Mouse (Mus musculus) ES-Bruce4 (cell line): Measurements from ENCODE around the gene Ttll9. TPM values are rescaled to one million over a fixed set of nuclear protein-coding genes. Genes with fewer than 3 reads are reported as not detected.

Experiments used
- H3K27ac ChIP-seq: 2 replicates; pipeline ENCODE4 v1.5.1; 2012; ENCODE audit warnings: low read length, inconsistent platforms; ENCODE audit not compliant: insufficient read depth
- H3K27me3 ChIP-seq: 2 replicates; pipeline ENCODE4 v1.6.1; 2012; ENCODE audit warnings: mild to moderate bottlenecking, low read length, inconsistent platforms; ENCODE audit not compliant: control insufficient read depth, poor library complexity, insufficient read depth, severe bottlenecking
- H3K36me3 ChIP-seq: 2 replicates; pipeline ENCODE4 v1.6.1; 2012; ENCODE audit warnings: inconsistent platforms, mild to moderate bottlenecking, low read length, moderate library complexity; ENCODE audit not compliant: control insufficient read depth, poor library complexity, insufficient read depth, severe bottlenecking
- H3K4me1 ChIP-seq: one replicate; pipeline ENCODE4 v1.8.1; 2011; ENCODE audit warnings: low read length; ENCODE audit not compliant: control insufficient read depth, insufficient read depth
- H3K4me3 ChIP-seq: 2 replicates; pipeline ENCODE4 v1.5.1; 2011; ENCODE audit warnings: low read depth, mild to moderate bottlenecking, low read length
- H3K9ac ChIP-seq: 2 replicates; pipeline ENCODE4 v1.6.1; 2012; ENCODE audit warnings: low read depth, mild to moderate bottlenecking, inconsistent platforms; ENCODE audit not compliant: poor library complexity, severe bottlenecking
- H3K9me3 ChIP-seq: replicated peaks from 2 replicates; pipeline ENCODE4 v1.6.1; 2012; ENCODE audit warnings: mild to moderate bottlenecking, low read length, inconsistent platforms; ENCODE audit not compliant: control insufficient read depth, poor library complexity, insufficient read depth, severe bottlenecking
- CTCF ChIP-seq: IDR thresholded peaks from one replicate; pipeline ENCODE4 v1.8.1; 2011; ENCODE audit warnings: low read depth, low read length
- EP300 ChIP-seq: IDR thresholded peaks from 2 replicates; pipeline ENCODE4 v1.6.1; 2011; ENCODE audit warnings: low read depth, low read length; ENCODE audit not compliant: insufficient read depth
- POLR2A ChIP-seq: IDR thresholded peaks from one replicate; pipeline ENCODE4 v1.8.1; 2011; ENCODE audit warnings: low read length; ENCODE audit not compliant: insufficient read depth
- polyA plus RNA-seq: library from polyadenylated mRNA; stranded (reverse); fragments of >200 nt; gene quantifications from 2 replicates; pipeline ENCODE4 v1.2.4, GENCODE M21; 2011; ENCODE audit warnings: low read depth; ENCODE audit not compliant: missing spikeins, insufficient read depth, insufficient read length

Ttll9 gene
- polyA plus RNA-seq, 1 experiment: 2.1 TPM

DNA sequence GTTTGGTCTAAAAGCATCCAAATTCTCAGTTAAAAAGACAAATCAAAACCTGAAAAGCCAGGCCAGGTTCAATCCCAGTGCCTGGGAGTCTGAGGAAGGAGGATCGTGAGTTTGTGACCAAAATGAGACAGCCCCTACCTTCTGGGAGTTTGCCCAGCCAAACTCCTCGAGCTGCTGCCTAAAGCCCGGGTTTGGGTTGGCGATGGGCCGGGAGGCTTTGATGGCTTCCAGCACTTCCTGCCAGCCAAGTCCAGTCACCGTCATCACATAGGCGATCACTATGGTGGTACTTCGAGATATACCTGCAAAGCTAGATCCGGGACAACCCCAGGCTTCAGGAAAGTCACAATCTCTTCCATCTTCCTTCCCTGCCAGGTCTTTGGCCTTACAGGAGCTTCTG lies 18.3 kb upstream of the Ttll9 start:
- Histone ChIP-seq H3K36me3 (no peaks in the 10 kb centered on the region), H3K27me3 (peaks cover 19% of the 10 kb centered on the region), H3K9ac (no peak overlapping the region), H3K9me3 (no peaks in the 10 kb centered on the region), H3K4me1 (no peaks in the 10 kb centered on the region), H3K27ac (no peak overlapping the region), H3K4me3 (no peak overlapping the region)
- TF ChIP-seq CTCF (no peak), POLR2A (no peak)

DNA sequence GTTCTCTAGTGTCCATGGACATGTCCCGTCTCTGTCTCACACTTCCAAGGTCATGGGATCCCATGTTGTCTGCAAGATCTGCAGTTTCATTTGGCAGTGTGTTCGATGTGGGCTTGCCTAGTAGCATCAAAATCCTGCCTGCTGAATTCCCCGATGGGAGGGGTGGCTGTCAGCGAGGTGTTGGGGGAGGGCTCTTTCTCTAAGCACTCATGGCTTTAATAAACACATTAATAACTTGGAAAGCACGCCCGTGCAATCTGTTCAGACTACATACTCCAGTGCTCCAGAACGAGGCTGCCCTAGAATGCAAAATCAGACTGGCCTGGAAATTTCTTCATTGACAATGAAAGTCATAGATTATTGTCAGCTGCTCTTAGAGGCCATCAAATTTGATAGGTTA lies 15.2 kb upstream of the Ttll9 start:
- no peak for TF ChIP-seq POLR2A
- no peak for TF ChIP-seq EP300
- TF ChIP-seq CTCF: no peak

DNA sequence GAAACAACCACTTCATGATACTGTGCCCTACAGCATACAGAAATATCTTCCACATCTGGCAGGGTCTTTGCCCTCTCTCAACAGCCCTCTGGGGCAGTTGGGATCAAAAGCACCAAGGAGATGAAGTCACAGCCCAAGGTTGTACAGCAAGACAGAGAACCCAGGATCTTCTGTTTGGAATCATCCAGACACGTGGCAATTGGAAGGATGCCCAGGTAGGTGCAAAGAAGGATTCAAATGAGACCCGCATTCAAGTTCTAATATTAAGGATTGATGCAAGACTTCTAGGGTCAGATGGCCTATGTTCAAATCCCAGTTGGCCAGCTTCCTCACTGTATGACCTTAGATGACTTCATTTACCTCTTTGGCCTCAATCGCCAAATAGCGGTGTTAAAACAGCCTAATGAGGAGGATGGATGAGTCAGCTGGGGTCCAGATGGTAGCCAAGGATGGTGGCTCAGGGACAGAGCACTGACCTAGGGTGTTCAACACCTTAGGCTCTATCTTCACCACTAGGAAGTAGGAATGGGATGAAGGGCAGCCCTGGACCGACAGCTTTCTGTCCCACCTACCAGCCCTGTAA lies 13.8 kb upstream of the Ttll9 start:
- no peaks in the 10 kb centered on the region for H3K36me3 ChIP-seq
- H3K27me3 ChIP-seq: peaks cover 11% of the 10 kb centered on the region
- H3K4me1 ChIP-seq: no peaks in the 10 kb centered on the region
- no peak overlapping the region for H3K27ac ChIP-seq
- H3K9ac ChIP-seq: no peak overlapping the region
- TF ChIP-seq EP300 (no peak), CTCF (no peak), POLR2A (no peak)
- no peaks in the 10 kb centered on the region for H3K9me3 ChIP-seq
- H3K4me3 ChIP-seq: no peak overlapping the region

More for the DNA sequence above, 15.2 kb upstream of the Ttll9 start:
- no peaks in the 10 kb centered on the region for H3K9me3 ChIP-seq
- no peak overlapping the region for H3K27ac ChIP-seq
- peaks cover 23% of the 10 kb centered on the region for H3K27me3 ChIP-seq
- no peaks in the 10 kb centered on the region for H3K36me3 ChIP-seq
- no peak overlapping the region for H3K9ac ChIP-seq
- no peaks in the 10 kb centered on the region for H3K4me1 ChIP-seq
- no peak overlapping the region for H3K4me3 ChIP-seq

DNA sequence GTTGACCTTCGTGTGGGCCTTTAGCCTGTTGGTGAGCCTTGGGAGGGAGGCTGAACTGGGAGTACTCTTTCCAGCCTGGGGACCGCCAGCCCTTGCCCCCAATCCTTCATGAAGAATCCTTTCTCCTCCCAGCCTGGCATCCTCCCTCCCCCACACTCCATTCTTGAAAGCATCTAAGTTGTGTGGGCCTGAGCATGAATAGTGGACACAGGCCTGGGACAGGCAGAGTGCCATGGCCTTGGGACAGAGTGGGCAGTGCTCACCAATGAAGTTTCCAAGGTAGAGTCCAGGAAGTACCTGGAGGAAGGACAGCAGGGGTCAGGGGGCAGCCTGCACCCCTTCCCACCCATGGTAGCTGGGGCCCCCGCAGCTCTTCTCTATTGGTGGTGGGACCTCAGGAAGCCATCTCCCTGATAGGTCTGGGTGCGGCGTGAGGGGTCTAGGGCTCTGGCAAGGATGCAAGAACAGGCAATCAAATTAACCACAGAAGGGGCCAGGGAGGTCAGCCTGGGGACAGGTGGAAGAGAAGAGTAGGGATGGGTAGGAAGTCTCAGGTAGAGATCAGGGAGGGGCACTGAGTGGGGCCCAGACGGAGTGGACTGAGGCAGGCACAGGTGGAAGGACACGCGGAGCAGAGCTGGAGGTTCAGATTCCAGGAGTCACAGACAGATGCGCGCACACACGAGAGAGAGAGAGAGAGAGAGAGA lies 11.8 kb upstream of the Ttll9 start:
- Histone ChIP-seq H3K4me3 (no peak overlapping the region), H3K9ac (no peak overlapping the region), H3K27ac (no peak overlapping the region), H3K36me3 (no peaks in the 10 kb centered on the region), H3K27me3 (peaks cover 4% of the 10 kb centered on the region; the same call in 1 of the 2 replicates), H3K9me3 (no peaks in the 10 kb centered on the region), H3K4me1 (peaks cover 2% of the 10 kb centered on the region)
- no peak for TF ChIP-seq POLR2A
- TF ChIP-seq CTCF: no peak
- TF ChIP-seq EP300: no peak

DNA sequence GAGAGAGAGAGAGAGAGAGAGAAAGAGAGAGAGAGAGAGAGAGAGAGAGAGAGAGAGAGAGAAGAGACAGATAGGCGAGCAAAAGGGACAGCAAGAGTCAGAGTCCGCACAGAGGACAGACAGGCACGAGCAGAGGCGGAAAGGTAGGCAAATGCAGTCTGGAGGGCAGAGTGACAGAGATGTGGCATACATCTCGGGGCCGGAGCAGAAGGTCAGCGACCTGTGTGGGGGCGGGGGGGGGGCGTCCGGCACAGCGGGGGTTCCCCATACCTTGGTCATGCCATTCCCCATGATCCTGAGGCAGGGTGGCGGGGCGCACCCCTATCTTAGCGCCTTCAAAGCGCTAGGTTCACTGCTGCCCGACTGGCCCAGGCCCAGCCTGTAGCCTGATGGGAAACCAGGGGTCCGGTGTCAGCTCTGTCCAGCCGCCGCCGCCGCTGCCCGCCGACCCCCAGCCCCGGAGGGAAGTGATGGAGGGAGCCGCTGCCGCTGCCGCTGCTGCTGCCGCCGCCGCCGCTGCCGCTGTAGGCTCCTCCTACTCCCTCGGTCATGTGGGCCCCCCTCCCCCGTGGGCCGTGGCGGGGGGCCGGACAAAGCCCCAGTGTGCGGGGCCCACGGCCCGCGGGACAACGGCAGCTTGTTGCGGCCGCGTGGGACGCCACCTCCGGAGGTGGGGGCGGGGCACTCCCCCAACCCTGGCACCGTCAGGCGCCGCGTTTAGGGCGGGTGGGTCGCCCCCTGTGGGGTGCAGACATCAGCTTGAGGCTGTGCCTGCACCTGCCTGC lies 11.0 kb upstream of the Ttll9 start, which contains the start of gene Dusp15:
Dusp15 (minus strand) TSS at position 634 of the 785 bp plus-strand sequence.
- Histone ChIP-seq H3K27me3 (peaks cover 4% of the 10 kb centered on the region; the same call in 1 of the 2 replicates), H3K9me3 (no peaks in the 10 kb centered on the region), H3K9ac (peak within 1 kb of the TSS; percentile 82), H3K4me3 (peak within 1 kb of the TSS; percentile 54), H3K36me3 (no peaks in the 10 kb centered on the region), H3K27ac (no peak within 1 kb of the TSS), H3K4me1 (peaks cover 2% of the 10 kb centered on the region)
- TF ChIP-seq EP300 (no peak), CTCF (no peak), POLR2A (no peak)
